Mouse (Mus musculus) lung, adult 2 months (tissue): ENCODE measurements at regions not wholly inside any gene's neighbourhood (a gene's known extent, or its start where the extent isn't known, plus 50 kb on each side); places are given as distances from the start of the nearest gene placed in this dataset.

Experiments
- CTCF ChIP-seq: fragments of 200-500 bp; IDR thresholded peaks from 2 replicates; pipeline ENCODE4 v1.5.1; 2011; ENCODE audit warnings: mild to moderate bottlenecking, low read length, control low read depth; ENCODE audit not compliant: insufficient read depth
- POLR2A ChIP-seq: fragments of 200-500 bp; IDR thresholded peaks from 2 replicates; pipeline ENCODE4 v1.6.1; 2011; ENCODE audit warnings: low read depth, mild to moderate bottlenecking, control low read depth, low read length, borderline replicate concordance; ENCODE audit errors: extremely low read depth

DNA sequence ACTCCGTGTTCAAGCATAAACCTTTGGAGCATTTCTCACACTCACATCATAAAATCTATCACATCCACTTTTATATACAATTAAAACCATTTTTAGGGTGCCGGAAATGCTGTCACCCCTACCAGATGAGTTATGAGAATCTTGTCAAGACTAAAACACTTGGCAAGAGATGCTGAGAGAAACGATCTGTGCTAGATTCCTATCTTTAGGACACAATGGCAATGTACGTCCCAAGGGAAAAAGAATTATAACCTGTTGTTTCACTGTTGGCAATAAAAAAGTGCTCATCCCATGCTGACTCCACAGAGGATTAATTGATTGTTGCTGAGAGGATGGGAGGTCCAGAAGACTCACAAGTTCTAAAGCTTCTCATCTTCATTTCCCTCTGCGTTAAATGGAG is 389.7 kb upstream of the C030005K15Rik start:
- no peak for TF ChIP-seq POLR2A
- no peak for TF ChIP-seq CTCF
